In the genomic region with DNA sequence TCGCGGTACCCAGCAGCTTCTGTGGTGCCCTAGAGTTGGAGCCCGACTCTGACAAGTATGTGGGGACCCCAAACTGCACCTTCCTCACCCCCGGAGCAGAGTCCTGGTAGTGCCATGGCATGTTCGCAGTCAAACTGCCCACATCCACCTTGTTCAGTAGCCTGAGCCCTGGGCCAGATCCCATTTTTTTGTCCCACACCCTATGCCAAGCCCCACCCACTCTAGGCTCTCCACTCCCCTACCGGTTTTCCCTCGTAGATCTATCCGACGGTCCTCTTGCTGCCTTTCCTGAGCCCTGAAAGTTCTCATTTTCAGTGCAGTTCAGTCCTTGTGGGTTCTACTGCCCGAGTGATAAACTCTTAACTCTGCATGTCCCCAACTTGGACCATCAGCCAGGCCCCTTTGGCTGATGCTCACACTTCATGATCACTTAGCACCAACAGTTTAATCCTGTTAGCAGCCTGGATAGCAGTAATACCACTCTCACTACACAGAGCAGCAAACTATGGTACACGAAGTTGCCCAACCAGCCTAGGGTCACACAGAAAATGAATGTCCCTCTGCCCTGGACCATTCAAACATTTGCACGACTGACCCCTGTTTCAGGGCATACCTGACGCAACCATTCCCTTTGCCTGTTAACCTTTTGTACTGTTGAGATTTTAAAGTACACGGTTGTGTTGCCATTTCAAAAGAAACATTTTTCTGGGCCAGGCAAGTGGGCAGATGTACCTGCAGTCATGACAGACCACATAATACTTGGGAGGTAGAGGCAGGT, we compare ENCODE assay signal across 24 mouse cellular contexts. TPM values are rescaled to one million over a fixed set of nuclear protein-coding genes. Genes with fewer than 3 reads are reported as not detected.
DNase-seq lines count a peak whose midpoint lies in the region; ATAC-seq and TF ChIP-seq lines count a peak whose summit lies in the region.
"Had no signal": no experiment of that assay in that cellular context is flagged by ENCODE, and none has a peak within 500 bp of the region (broad histone marks: within the 10 kb centered on the region; RNA-seq: fewer than 3 reads in every experiment).

No protein-coding gene starts in this region.

- no peak for TF ChIP-seq CTCF in kidney, adult 2 months (conservative IDR thresholded peaks at IDR 0.05; ENCODE audit: insufficient read depth, insufficient read length, low read depth, low read length)
- TF ChIP-seq CTCF in E14TG2a.4 (conservative IDR thresholded peaks at IDR 0.05; ENCODE audit: low read length) = no peak

- WGBS in kidney, adult 2 months = 62% methylated on average over 14 of the region's 14 CpGs
- 70% methylated on average over 14 of the region's 14 CpGs for WGBS in liver, embryonic 15.5 days (ENCODE audit: insufficient replicate concordance)
- 90% methylated on average over 14 of the region's 14 CpGs for WGBS in hindbrain, embryonic 16.5 days

- H3K27ac ChIP-seq in kidney, adult 2 months (ENCODE audit: insufficient read depth, low read depth, low read length) = peak overlapping the region; percentile 42
- H3K27ac ChIP-seq in liver, embryonic 15.5 days (replicated peaks) = peak overlapping the region; percentile 79
- H3K27ac ChIP-seq in hindbrain, embryonic 16.5 days (ENCODE audit: low read depth, low read length) = no peak overlapping the region
- H3K27ac ChIP-seq: embryonic facial prominence, embryonic 15.5 days; heart, embryonic 13.5 days; hindbrain, embryonic 12.5 days; limb, embryonic 12.5 days; midbrain, embryonic 13.5 days had no signal

- H3K9ac ChIP-seq in liver, embryonic 15.5 days = no peak overlapping the region
- H3K9ac ChIP-seq in hindbrain, embryonic 16.5 days (ENCODE audit: low read depth, low read length) = no peak overlapping the region
- H3K9ac ChIP-seq: embryonic facial prominence, embryonic 15.5 days; forebrain, postnatal 0 days; heart, embryonic 13.5 days; hindbrain, embryonic 12.5 days; limb, embryonic 12.5 days; lung, embryonic 14.5 days; midbrain, embryonic 13.5 days had no signal

- TF ChIP-seq POLR2A in kidney, adult 2 months (IDR thresholded peaks at IDR 0.05; ENCODE audit: low read depth, low read length) = no peak

- H3K4me2 ChIP-seq in liver, embryonic 15.5 days = peak overlapping the region; percentile 43
- H3K4me2 ChIP-seq in hindbrain, embryonic 16.5 days (ENCODE audit: low read length) = no peak overlapping the region
- H3K4me2 ChIP-seq: embryonic facial prominence, embryonic 15.5 days; heart, embryonic 13.5 days; hindbrain, embryonic 12.5 days; limb, embryonic 12.5 days; lung, embryonic 14.5 days; midbrain, embryonic 13.5 days had no signal

- peak; percentile 69 for DNase-seq in kidney, adult 2 months
- DNase-seq in kidney, adult 11 months = no peak
- peak; percentile 36 for DNase-seq in ZHBTc4 (ENCODE audit: low read depth, low spot score)
- no peak for DNase-seq in layer of hippocampus, adult 9-10 months (ENCODE audit: low spot score)
- DNase-seq: adrenal gland, postnatal 10 days; B cell, adult 2 months; cerebellum, adult 8-10 months; forebrain, postnatal 0 days; gastrocnemius, postnatal 14 days; heart, postnatal 14 days; lung, embryonic 14.5 days; right cerebral cortex, postnatal 25 days; spleen, adult 18-20 months; thymus, postnatal 14 days had no signal

- no peaks in the 10 kb centered on the region for H3K9me3 ChIP-seq in E14TG2a.4 (ENCODE audit: low read length)
- H3K9me3 ChIP-seq in liver, embryonic 15.5 days (replicated peaks) = no peaks in the 10 kb centered on the region
- H3K9me3 ChIP-seq in hindbrain, embryonic 16.5 days (ENCODE audit: control insufficient read depth, low read length) = no peaks in the 10 kb centered on the region
- H3K9me3 ChIP-seq: embryonic facial prominence, embryonic 15.5 days; heart, embryonic 13.5 days; hindbrain, embryonic 12.5 days; limb, embryonic 12.5 days; megakaryocyte, embryonic 14.5 days; midbrain, embryonic 13.5 days had no signal

- H3K4me1 ChIP-seq in kidney, adult 2 months (ENCODE audit: control insufficient read depth, insufficient read depth, low read length) = peaks cover 26% of the 10 kb centered on the region
- H3K4me1 ChIP-seq in E14TG2a.4 (replicated peaks; ENCODE audit: low read depth, low read length) = peaks cover 65% of the 10 kb centered on the region
- H3K4me1 ChIP-seq in liver, embryonic 15.5 days (replicated peaks) = 0 out of 2 replicates have a peak, but pooled peaks cover 4% of the 10 kb centered on the region
- H3K4me1 ChIP-seq in hindbrain, embryonic 16.5 days (ENCODE audit: control insufficient read depth, insufficient read depth, low read depth, low read length) = no peaks in the 10 kb centered on the region
- H3K4me1 ChIP-seq: embryonic facial prominence, embryonic 15.5 days; heart, embryonic 13.5 days; hindbrain, embryonic 12.5 days; limb, embryonic 12.5 days; midbrain, embryonic 13.5 days had no signal

- H3K36me3 ChIP-seq in kidney, adult 2 months (ENCODE audit: control insufficient read depth, insufficient read depth, low read length) = peaks cover 2% of the 10 kb centered on the region; the same call in 1 of the 2 replicates
- peaks cover 50% of the 10 kb centered on the region for H3K36me3 ChIP-seq in E14TG2a.4 (ENCODE audit: insufficient read depth, low read length)
- H3K36me3 ChIP-seq in liver, embryonic 15.5 days (replicated peaks) = peaks cover 34% of the 10 kb centered on the region
- peaks cover 10% of the 10 kb centered on the region; the same call in 1 of the 2 replicates for H3K36me3 ChIP-seq in hindbrain, embryonic 16.5 days (ENCODE audit: control insufficient read depth, insufficient read depth, low read length)

- ATAC-seq in liver, embryonic 15.5 days (ENCODE audit: insufficient read depth) = peak; percentile 71
- ATAC-seq in hindbrain, embryonic 16.5 days = no peak
- ATAC-seq: forebrain, postnatal 0 days; midbrain, embryonic 13.5 days had no signal

- H3K4me3 ChIP-seq in kidney, adult 2 months (ENCODE audit: insufficient read depth, low read depth, low read length) = peak overlapping the region; percentile 7; the same call in 1 of the 2 replicates
- H3K4me3 ChIP-seq in E14TG2a.4 (replicated peaks; ENCODE audit: low read length) = peak overlapping the region; percentile 49
- 0 out of 2 replicates have a peak overlapping the region, but pooled peaks have one; percentile 11 for H3K4me3 ChIP-seq in liver, embryonic 15.5 days (replicated peaks)
- H3K4me3 ChIP-seq in hindbrain, embryonic 16.5 days (ENCODE audit: low read length) = no peak overlapping the region
- H3K4me3 ChIP-seq: embryonic facial prominence, embryonic 15.5 days; heart, embryonic 13.5 days; hindbrain, embryonic 12.5 days; limb, embryonic 12.5 days; megakaryocyte, embryonic 14.5 days; midbrain, embryonic 13.5 days had no signal

- H3K27me3 ChIP-seq in kidney, adult 2 months (replicated peaks; ENCODE audit: control insufficient read depth, insufficient read depth, low read length) = no peaks in the 10 kb centered on the region
- no peaks in the 10 kb centered on the region for H3K27me3 ChIP-seq in E14TG2a.4 (ENCODE audit: insufficient read depth, low read length)
- H3K27me3 ChIP-seq in liver, embryonic 15.5 days = no peaks in the 10 kb centered on the region
- no peaks in the 10 kb centered on the region for H3K27me3 ChIP-seq in hindbrain, embryonic 16.5 days (replicated peaks; ENCODE audit: control insufficient read depth, insufficient read depth, low read length)
- H3K27me3 ChIP-seq: CH12.LX; embryonic facial prominence, embryonic 15.5 days; heart, embryonic 13.5 days; hindbrain, embryonic 12.5 days; limb, embryonic 12.5 days; megakaryocyte, embryonic 14.5 days; midbrain, embryonic 13.5 days had no signal

RNA-seq across cellular contexts. Expression of gene Fpgs, which starts 2.8 kb away (rescaled TPM):
- 147 and 174 TPM in 2 replicates for polyA plus RNA-seq in kidney, adult 2 months (2012; rRNA removed)
- 41.2 and 51.2 TPM in 2 replicates for polyA plus RNA-seq in liver, embryonic 15.5 days (2015; fragmentation: Nextera tagmentation; extraction: Ambion mirVana)
- 20.2 and 20.9 TPM in 2 replicates for polyA plus RNA-seq in hindbrain, embryonic 16.5 days (2015; fragmentation: Nextera tagmentation; extraction: Ambion mirVana)

RNA-seq across cellular contexts. Expression of gene Cdk9, which starts 11.7 kb away (rescaled TPM):
- 88.3 and 89.2 TPM in 2 replicates for polyA plus RNA-seq in kidney, adult 2 months (2012; rRNA removed)
- polyA plus RNA-seq in liver, embryonic 15.5 days (2015; fragmentation: Nextera tagmentation; extraction: Ambion mirVana) = 48.3 and 49.6 TPM in 2 replicates
- 63.6 and 69.4 TPM in 2 replicates for polyA plus RNA-seq in hindbrain, embryonic 16.5 days (2015; fragmentation: Nextera tagmentation; extraction: Ambion mirVana)

RNA-seq across cellular contexts. Expression of gene Sh2d3c, which starts 19.7 kb away (rescaled TPM):
- 28.4 and 30.4 TPM in 2 replicates for polyA plus RNA-seq in kidney, adult 2 months (2012; rRNA removed)
- 7.0 and 8.3 TPM in 2 replicates for polyA plus RNA-seq in liver, embryonic 15.5 days (2015; fragmentation: Nextera tagmentation; extraction: Ambion mirVana)
- polyA plus RNA-seq in hindbrain, embryonic 16.5 days (2015; fragmentation: Nextera tagmentation; extraction: Ambion mirVana) = 58.5 and 58.6 TPM in 2 replicates

RNA-seq across cellular contexts. Expression of gene 6330409D20Rik, which starts 39.7 kb away (rescaled TPM):
- polyA plus RNA-seq in kidney, adult 2 months (2012; rRNA removed) = not detected in 2 replicates
- not detected in 2 replicates for polyA plus RNA-seq in liver, embryonic 15.5 days (2015; fragmentation: Nextera tagmentation; extraction: Ambion mirVana)
- 2.6 and 3.4 TPM in 2 replicates for polyA plus RNA-seq in hindbrain, embryonic 16.5 days (2015; fragmentation: Nextera tagmentation; extraction: Ambion mirVana)
- polyA plus RNA-seq: limb, embryonic 12.5 days; lung, embryonic 14.5 days had no signal

RNA-seq across cellular contexts. Expression of gene Eng, which starts 54.8 kb away (rescaled TPM):
- 228 and 289 TPM in 2 replicates for polyA plus RNA-seq in kidney, adult 2 months (2012; rRNA removed)
- polyA plus RNA-seq in liver, embryonic 15.5 days (2015; fragmentation: Nextera tagmentation; extraction: Ambion mirVana) = 23.5 and 29.5 TPM in 2 replicates
- polyA plus RNA-seq in hindbrain, embryonic 16.5 days (2015; fragmentation: Nextera tagmentation; extraction: Ambion mirVana) = 34.2 and 39.5 TPM in 2 replicates

Comparison
In these comparisons a context has a peak if more than half of its experiments do, and no peak if none do; other contexts are left out.
1. DNase-seq: peak in kidney, adult 2 months (single experiment) and ZHBTc4 (single experiment); none in kidney, adult 11 months (single experiment) and layer of hippocampus, adult 9-10 months (single experiment).